Comparison of ENCODE assay signal across 28 mouse cellular contexts in the genomic region with DNA sequence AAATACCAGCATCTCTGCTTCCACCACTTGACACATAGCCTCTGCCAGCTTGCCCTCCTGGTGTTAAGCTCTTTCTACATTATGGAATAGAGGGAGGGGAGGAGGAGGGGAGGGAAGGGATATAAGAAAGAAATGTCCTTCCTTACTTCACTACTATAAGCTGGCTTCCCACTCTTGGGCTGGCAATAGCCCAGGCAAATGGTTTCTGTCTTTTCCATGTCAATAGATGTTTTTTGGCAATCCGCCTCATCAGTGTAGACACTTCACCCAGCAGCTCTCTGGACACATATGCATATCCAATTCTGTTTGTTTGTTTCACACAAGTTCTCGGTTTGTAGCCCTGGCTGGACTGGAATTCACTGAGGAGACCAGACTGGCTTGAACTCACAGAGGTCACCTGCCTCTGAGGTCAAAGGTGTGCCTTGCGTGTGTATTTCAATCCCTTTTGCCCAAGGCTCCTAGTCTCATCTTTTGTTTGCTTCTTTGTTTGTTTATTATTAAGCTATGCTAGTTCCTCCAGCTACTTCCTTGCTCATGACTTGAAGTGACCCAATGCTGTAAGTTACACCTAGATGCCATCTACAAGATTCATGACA. TPM values are rescaled to one million over a fixed set of nuclear protein-coding genes. Genes with fewer than 3 reads are reported as not detected.
A peak's percentile ranks its signal among the peaks of the same experiment; 100 is the strongest.
DNase-seq lines count a peak whose midpoint lies in the region; ATAC-seq and TF ChIP-seq lines count a peak whose summit lies in the region.
"Had no signal": no experiment of that assay in that cellular context is flagged by ENCODE, and none has a peak within 500 bp of the region (broad histone marks: within the 10 kb centered on the region; RNA-seq: fewer than 3 reads in every experiment).

No protein-coding gene starts in this region.

- DNase-seq in heart, postnatal 36 days: no peak
- no peak for DNase-seq in kidney, adult 9 months
- peak; percentile 40 for DNase-seq in lung, postnatal 0 days (ENCODE audit: low spot score)
- no peak for DNase-seq in lung, adult 2 months
- no peak for DNase-seq in left cerebral cortex, postnatal 4 days
- DNase-seq: adrenal gland, postnatal 25 days; cerebellum, adult 18-20 months; forebrain, postnatal 0 days; kidney, adult 2 months; kidney, postnatal 10 days; layer of hippocampus, postnatal 36 days; lung, postnatal 4 days; right cerebral cortex, postnatal 25 days had no signal

- no peak overlapping the region for H3K9ac ChIP-seq in heart, embryonic 13.5 days
- no peak overlapping the region for H3K9ac ChIP-seq in kidney, embryonic 16.5 days (replicated peaks; ENCODE audit: low read length)
- no peak overlapping the region for H3K9ac ChIP-seq in lung, postnatal 0 days (replicated peaks; ENCODE audit: low read depth)
- H3K9ac ChIP-seq: embryonic facial prominence, embryonic 13.5 days; forebrain, postnatal 0 days; intestine, embryonic 15.5 days; limb, embryonic 15.5 days; liver, embryonic 15.5 days; midbrain, embryonic 13.5 days; stomach, embryonic 15.5 days had no signal

- WGBS in heart, embryonic 13.5 days: 67% methylated on average over 3 of the region's 3 CpGs
- 78% methylated on average over 3 of the region's 3 CpGs for WGBS in kidney, embryonic 16.5 days
- WGBS in lung, postnatal 0 days: 52% methylated on average over 3 of the region's 3 CpGs
- 55% methylated on average over 3 of the region's 3 CpGs for WGBS in lung, adult 2 months

- no peak for TF ChIP-seq EP300 in lung, postnatal 0 days (IDR thresholded peaks at IDR 0.05)

- no peak overlapping the region for H3K4me3 ChIP-seq in heart, embryonic 13.5 days
- H3K4me3 ChIP-seq in kidney, embryonic 16.5 days (ENCODE audit: low read length): no peak overlapping the region
- H3K4me3 ChIP-seq in lung, postnatal 0 days (ENCODE audit: low read depth, low read length): no peak overlapping the region
- H3K4me3 ChIP-seq in lung, adult 2 months (replicated peaks; ENCODE audit: extremely low read depth, low read depth, low read length): no peak overlapping the region
- H3K4me3 ChIP-seq: embryonic facial prominence, embryonic 13.5 days; intestine, embryonic 15.5 days; limb, embryonic 10.5 days; limb, embryonic 15.5 days; liver, embryonic 15.5 days; megakaryocyte, embryonic 14.5 days; midbrain, embryonic 13.5 days; stomach, embryonic 15.5 days had no signal

- TF ChIP-seq POLR2A in lung, adult 2 months (IDR thresholded peaks at IDR 0.05; ENCODE audit: borderline replicate concordance, extremely low read depth, low read depth, low read length): no peak

- H3K9me3 ChIP-seq in heart, embryonic 13.5 days: no peaks in the 10 kb centered on the region
- H3K9me3 ChIP-seq in kidney, embryonic 16.5 days (ENCODE audit: low read length): no peaks in the 10 kb centered on the region
- H3K9me3 ChIP-seq in lung, postnatal 0 days (ENCODE audit: low read length): no peaks in the 10 kb centered on the region
- H3K9me3 ChIP-seq: embryonic facial prominence, embryonic 13.5 days; intestine, embryonic 15.5 days; limb, embryonic 10.5 days; limb, embryonic 15.5 days; liver, embryonic 15.5 days; megakaryocyte, embryonic 14.5 days; midbrain, embryonic 13.5 days; stomach, embryonic 15.5 days had no signal

- TF ChIP-seq CTCF in lung, postnatal 0 days (IDR thresholded peaks at IDR 0.05): no peak
- TF ChIP-seq CTCF in lung, adult 2 months (IDR thresholded peaks at IDR 0.05; ENCODE audit: insufficient read depth, low read length): no peak

- no peak overlapping the region for H3K4me2 ChIP-seq in heart, embryonic 13.5 days
- no peak overlapping the region for H3K4me2 ChIP-seq in kidney, embryonic 16.5 days (replicated peaks; ENCODE audit: low read depth, low read length)
- H3K4me2 ChIP-seq in lung, postnatal 0 days (replicated peaks; ENCODE audit: low read depth, low read length): no peak overlapping the region
- H3K4me2 ChIP-seq: embryonic facial prominence, embryonic 13.5 days; intestine, embryonic 15.5 days; limb, embryonic 15.5 days; liver, embryonic 15.5 days; midbrain, embryonic 13.5 days; stomach, embryonic 15.5 days had no signal

- intact Hi-C loops in heart, postnatal 36 days (cut with DNase I): no loop called here
- intact Hi-C loops in left cerebral cortex, postnatal 4 days (cut with DNase I): no loop called here

- H3K27ac ChIP-seq in heart, embryonic 13.5 days (replicated peaks): 0 out of 2 replicates have a peak overlapping the region, but pooled peaks have one; percentile 8
- no peak overlapping the region for H3K27ac ChIP-seq in kidney, embryonic 16.5 days (ENCODE audit: low read length)
- 0 out of 2 replicates have a peak overlapping the region, but pooled peaks have one; percentile 6 for H3K27ac ChIP-seq in lung, postnatal 0 days (ENCODE audit: low read length)
- H3K27ac ChIP-seq: embryonic facial prominence, embryonic 13.5 days; intestine, embryonic 15.5 days; limb, embryonic 10.5 days; limb, embryonic 15.5 days; liver, embryonic 15.5 days; midbrain, embryonic 13.5 days; stomach, embryonic 15.5 days had no signal

- H3K36me3 ChIP-seq in heart, embryonic 13.5 days: no peaks in the 10 kb centered on the region
- no peaks in the 10 kb centered on the region for H3K36me3 ChIP-seq in kidney, embryonic 16.5 days (ENCODE audit: insufficient read depth, low read length)
- H3K36me3 ChIP-seq in lung, postnatal 0 days (ENCODE audit: insufficient read depth, low read length): no peaks in the 10 kb centered on the region
- H3K36me3 ChIP-seq: embryonic facial prominence, embryonic 13.5 days; intestine, embryonic 15.5 days; limb, embryonic 10.5 days; limb, embryonic 15.5 days; liver, embryonic 15.5 days; midbrain, embryonic 13.5 days; stomach, embryonic 15.5 days had no signal

- peaks cover 46% of the 10 kb centered on the region for H3K4me1 ChIP-seq in heart, embryonic 13.5 days
- no peaks in the 10 kb centered on the region for H3K4me1 ChIP-seq in kidney, embryonic 16.5 days (ENCODE audit: insufficient read depth, low read length)
- H3K4me1 ChIP-seq in lung, postnatal 0 days (ENCODE audit: insufficient read depth, low read depth, low read length): peaks cover 8% of the 10 kb centered on the region; the same call in 1 of the 2 replicates
- H3K4me1 ChIP-seq in lung, adult 2 months (ENCODE audit: control insufficient read depth, insufficient read depth, low read length): no peaks in the 10 kb centered on the region
- H3K4me1 ChIP-seq: intestine, embryonic 15.5 days; limb, embryonic 10.5 days; liver, embryonic 15.5 days; megakaryocyte, embryonic 14.5 days; stomach, embryonic 15.5 days had no signal

- H3K27me3 ChIP-seq in heart, embryonic 13.5 days (replicated peaks): no peaks in the 10 kb centered on the region
- no peaks in the 10 kb centered on the region for H3K27me3 ChIP-seq in kidney, embryonic 16.5 days (ENCODE audit: insufficient read depth, low read length)
- H3K27me3 ChIP-seq in lung, postnatal 0 days (replicated peaks; ENCODE audit: insufficient read depth, low read length): no peaks in the 10 kb centered on the region
- H3K27me3 ChIP-seq: embryonic facial prominence, embryonic 13.5 days; intestine, embryonic 15.5 days; limb, embryonic 15.5 days; liver, embryonic 15.5 days; midbrain, embryonic 13.5 days; stomach, embryonic 15.5 days had no signal

- no peak for ATAC-seq in heart, embryonic 13.5 days (ENCODE audit: extremely low read depth, insufficient number of reproducible peaks, low FRiP score, low TSS enrichment)
- ATAC-seq in kidney, embryonic 16.5 days (ENCODE audit: low FRiP score, low TSS enrichment): 0 out of 2 replicates have a peak, but pooled peaks have one; percentile 19
- ATAC-seq in lung, postnatal 0 days: 0 out of 2 replicates have a peak, but pooled peaks have one; percentile 9
- ATAC-seq: CD4-positive, CD25-positive, alpha-beta regulatory T cell, adult 4 months; forebrain, postnatal 0 days; hindbrain, embryonic 16.5 days; intestine, embryonic 15.5 days; midbrain, embryonic 13.5 days had no signal

RNA-seq across cellular contexts. Expression of a gene that starts 59.2 kb away (rescaled TPM):
- 72.2 and 81.4 TPM in 2 replicates for polyA plus RNA-seq in heart, embryonic 13.5 days (2015; fragmentation: Nextera tagmentation; extraction: Ambion mirVana)
- 100 to 1,000 TPM; 151 to 152 TPM for total RNA-seq in heart, postnatal 36 days (2021)
- 0.31 and 0.41 TPM in 2 replicates for polyA plus RNA-seq in kidney, embryonic 16.5 days (2015; fragmentation: Nextera tagmentation; extraction: Ambion mirVana)
- 1.8 and 3.1 TPM in 2 replicates for polyA plus RNA-seq in lung, postnatal 0 days (2015; fragmentation: Nextera tagmentation; extraction: Ambion mirVana)
- polyA plus RNA-seq in lung, adult 2 months (2012; rRNA removed): 0.67 and 4.9 TPM in 2 replicates
- 10 to 100 TPM; 68.4 to 71.5 TPM for total RNA-seq in left cerebral cortex, postnatal 4 days (2021)
- total RNA-seq: common myeloid progenitor, adult 5-6 weeks; neutrophil, adult 5-6 weeks had no signal
- polyA plus RNA-seq: neural tube, embryonic 11.5 days had no signal

Comparison
In these comparisons a context has a peak if more than half of its experiments do, and no peak if none do; other contexts are left out.
1. RNA of a gene that starts 59.2 kb away (polyA plus RNA-seq): 72.2 to 81.4 TPM in heart, embryonic 13.5 days; 0.67 to 4.9 TPM in lung, adult 2 months, 1.8 to 3.1 TPM in lung, postnatal 0 days and 0.31 to 0.41 TPM in kidney, embryonic 16.5 days; every median in the first group is over 10 times any median in the second.